Mouse (Mus musculus) hindbrain, embryonic 14.5 days (tissue): ENCODE results near the gene Plekho1. TPM values are rescaled to one million over a fixed set of nuclear protein-coding genes. Genes with fewer than 3 reads are reported as not detected.
"Not testable (repeated sequence)": the region's sequence is repeated elsewhere in the genome, so short reads cannot be mapped to it uniquely, and the experiment has no call there.

Source experiments
- ATAC-seq: fragments of 200-750 bp; cut with Nextera tagmentation; 2 replicates; pipeline ENCODE4 v1.8.0; 2017; ENCODE audit warnings: moderate number of reproducible peaks, mild to moderate bottlenecking, moderate TSS enrichment, moderate library complexity; ENCODE audit not compliant: low FRiP score
- DNase-seq: peaks from one replicate; pipeline ENCODE4 v3.0.0-alpha.2; 2015; ENCODE audit warnings: low spot score
- H3K27ac ChIP-seq: fragments of 300-500 bp; sonication (generic); 2 replicates; pipeline ENCODE4 v1.5.1; 2014; ENCODE audit warnings: mild to moderate bottlenecking, moderate library complexity
- H3K27me3 ChIP-seq: fragments of 300-500 bp; sonication (generic); 2 replicates; pipeline ENCODE4 v1.6.1; 2014; ENCODE audit warnings: mild to moderate bottlenecking, low read length, mixed read lengths; ENCODE audit not compliant: control insufficient read depth, insufficient read depth
- H3K36me3 ChIP-seq: fragments of 300-500 bp; sonication (generic); replicated peaks from 2 replicates; pipeline ENCODE4 v1.6.1; 2014; ENCODE audit not compliant: control insufficient read depth, insufficient read depth
- H3K4me1 ChIP-seq: fragments of 300-500 bp; sonication (generic); replicated peaks from 2 replicates; pipeline ENCODE4 v1.6.1; 2014; ENCODE audit warnings: antibody characterized with exemption, low read length, mixed read lengths; ENCODE audit not compliant: control insufficient read depth, insufficient read depth
- H3K4me2 ChIP-seq: fragments of 300-500 bp; sonication (generic); replicated peaks from 2 replicates; pipeline ENCODE4 v1.6.1; 2014; ENCODE audit warnings: mild to moderate bottlenecking, moderate library complexity
- H3K4me3 ChIP-seq: fragments of 300-500 bp; sonication (generic); replicated peaks from 2 replicates; pipeline ENCODE4 v1.5.1; 2014; ENCODE audit warnings: mild to moderate bottlenecking, low read length
- H3K9ac ChIP-seq: fragments of 300-500 bp; sonication (generic); 2 replicates; pipeline ENCODE4 v1.6.1; 2014
- H3K9me3 ChIP-seq: fragments of 300-500 bp; sonication (generic); 2 replicates; pipeline ENCODE4 v1.6.1; 2016; ENCODE audit warnings: low read length; ENCODE audit not compliant: control insufficient read depth
- WGBS: fragments of 180-500 bp; shearing (Covaris S2); extraction: QIAGEN DNeasy Blood & Tissue Kit; methylation state at CpG from one replicate; pipeline ENCODE4 v1.1.7; 2014; 5-methylcytosine and 5-hydroxymethylcytosine counted together
- polyA plus RNA-seq: library from polyadenylated mRNA; unstranded; fragments of >200 nt; fragmentation: Nextera tagmentation; extraction: Ambion mirVana; gene quantifications from 2 replicates; pipeline ENCODE4 v1.2.1, GENCODE M21; 2014

Plekho1 gene
- polyA plus RNA-seq, 1 experiment from 2014 or later = 49.0 TPM

- not testable (repeated sequence) for H3K36me3 ChIP-seq, DNase-seq, H3K4me3 ChIP-seq, H3K27ac ChIP-seq, ATAC-seq, H3K4me2 ChIP-seq, H3K27me3 ChIP-seq, H3K9me3 ChIP-seq, H3K4me1 ChIP-seq, H3K9ac ChIP-seq
- 92% methylated on average over 8 of the region's 8 CpGs for WGBS
Measured at GRCm38 (mm10) chr3:95962182-95962581, 33.6 kb downstream of the Plekho1 start.

- WGBS = 94% methylated on average over 1 of the region's 1 CpGs
Measured at GRCm38 (mm10) chr3:95959807-95960206, 36.0 kb downstream of the Plekho1 start.

GRCm38 (mm10) chr3:95959082-95959481 is 36.7 kb downstream of the Plekho1 start:
- DNase-seq (no peak), ATAC-seq (no peak)
- Histone ChIP-seq H3K9ac (no peak overlapping the region), H3K27me3 (no peaks in the 10 kb centered on the region), H3K4me2 (no peak overlapping the region), H3K36me3 (no peaks in the 10 kb centered on the region), H3K9me3 (no peaks in the 10 kb centered on the region), H3K27ac (no peak overlapping the region), H3K4me3 (no peak overlapping the region), H3K4me1 (no peaks in the 10 kb centered on the region)
- 83% methylated on average over 5 of the region's 5 CpGs for WGBS

More at GRCm38 (mm10) chr3:95959807-95960206, 36.0 kb downstream of the Plekho1 start:
- H3K36me3 ChIP-seq = no peaks in the 10 kb centered on the region
- ATAC-seq (no peak), DNase-seq (no peak)
- no peaks in the 10 kb centered on the region for H3K4me1 ChIP-seq
- no peak overlapping the region for H3K9ac ChIP-seq
- H3K27me3 ChIP-seq = no peaks in the 10 kb centered on the region
- no peak overlapping the region for H3K27ac ChIP-seq
- no peak overlapping the region for H3K4me3 ChIP-seq
- no peaks in the 10 kb centered on the region for H3K9me3 ChIP-seq
- H3K4me2 ChIP-seq = no peak overlapping the region

GRCm38 (mm10) chr3:95957359-95958148 is 38.2 kb downstream of the Plekho1 start:
- Histone ChIP-seq H3K27me3 (no peaks in the 10 kb centered on the region), H3K4me1 (0 out of 2 replicates have a peak, but pooled peaks cover 5% of the 10 kb centered on the region), H3K27ac (no peak overlapping the region), H3K4me3 (no peak overlapping the region), H3K9me3 (no peaks in the 10 kb centered on the region), H3K9ac (no peak overlapping the region), H3K36me3 (no peaks in the 10 kb centered on the region), H3K4me2 (no peak overlapping the region)
- ATAC-seq (no peak), DNase-seq (peak; percentile 50)
- WGBS = 71% methylated on average over 8 of the region's 8 CpGs

GRCm38 (mm10) chr3:95955318-95955717 is 40.5 kb downstream of the Plekho1 start:
- Histone ChIP-seq H3K27me3 (no peaks in the 10 kb centered on the region), H3K4me3 (no peak overlapping the region), H3K36me3 (no peaks in the 10 kb centered on the region), H3K9me3 (no peaks in the 10 kb centered on the region), H3K27ac (no peak overlapping the region), H3K9ac (no peak overlapping the region), H3K4me1 (0 out of 2 replicates have a peak, but pooled peaks cover 5% of the 10 kb centered on the region), H3K4me2 (no peak overlapping the region)
- DNase-seq (no peak), ATAC-seq (no peak)
- 90% methylated on average over 5 of the region's 5 CpGs for WGBS

- not testable (repeated sequence) for H3K27me3 ChIP-seq, H3K4me3 ChIP-seq, H3K4me2 ChIP-seq, H3K27ac ChIP-seq, H3K4me1 ChIP-seq, ATAC-seq, H3K9me3 ChIP-seq, H3K36me3 ChIP-seq, H3K9ac ChIP-seq, DNase-seq
- 89% methylated on average over 12 of the region's 12 CpGs for WGBS
Measured at GRCm38 (mm10) chr3:95954648-95955173, 41.1 kb downstream of the Plekho1 start.

- Histone ChIP-seq H3K4me2 (no peak overlapping the region), H3K4me1 (0 out of 2 replicates have a peak, but pooled peaks cover 5% of the 10 kb centered on the region), H3K36me3 (no peaks in the 10 kb centered on the region), H3K9me3 (no peaks in the 10 kb centered on the region), H3K27ac (peak overlapping the region; percentile 1; the same call in 1 of the 2 replicates), H3K9ac (no peak overlapping the region), H3K4me3 (no peak overlapping the region), H3K27me3 (no peaks in the 10 kb centered on the region)
- WGBS = 53% methylated on average over 3 of the region's 3 CpGs
- ATAC-seq (no peak), DNase-seq (no peak)
Measured at GRCm38 (mm10) chr3:95953522-95953921, 42.3 kb downstream of the Plekho1 start.

- no peak for DNase-seq
- Histone ChIP-seq H3K27me3 (no peaks in the 10 kb centered on the region), H3K36me3 (0 out of 2 replicates have a peak, but pooled peaks cover 1% of the 10 kb centered on the region), H3K4me2 (no peak overlapping the region), H3K9me3 (no peaks in the 10 kb centered on the region), H3K9ac (no peak overlapping the region), H3K4me3 (no peak overlapping the region), H3K27ac (peak overlapping the region; percentile 1), H3K4me1 (0 out of 2 replicates have a peak, but pooled peaks cover 5% of the 10 kb centered on the region)
- ATAC-seq = no peak
Measured at GRCm38 (mm10) chr3:95953023-95953422, 42.8 kb downstream of the Plekho1 start.

GRCm38 (mm10) chr3:95951566-95951965 is 44.2 kb downstream of the Plekho1 start:
- H3K4me2 ChIP-seq = peak overlapping the region; percentile 75

More at GRCm38 (mm10) chr3:95951566-95951965, 44.2 kb downstream of the Plekho1 start:
- Histone ChIP-seq H3K4me3 (peak overlapping the region; percentile 55), H3K27ac (peak overlapping the region; percentile 100), H3K9ac (peak overlapping the region; percentile 78)
- 66% methylated on average over 12 of the region's 12 CpGs for WGBS
- peak; percentile 12; the same call in 1 of the 2 replicates for ATAC-seq
- not testable (repeated sequence) for H3K36me3 ChIP-seq, H3K4me1 ChIP-seq, DNase-seq, H3K27me3 ChIP-seq, H3K9me3 ChIP-seq
